Mouse (Mus musculus) C2C12 (cell line): ENCODE data around the gene Mrpl46.

Source experiments
- CTCF ChIP-seq: IDR thresholded peaks from one replicate; pipeline ENCODE4 v1.5.1; 2011; ENCODE audit not compliant: control insufficient read depth, insufficient read depth, insufficient read length
- MAX ChIP-seq: IDR thresholded peaks from one replicate; pipeline ENCODE4 v1.6.1; 2011; ENCODE audit warnings: mild to moderate bottlenecking, control low read depth
- MYOG ChIP-seq: IDR thresholded peaks from one replicate; pipeline ENCODE4 v1.6.1; 2011; ENCODE audit not compliant: control insufficient read depth, insufficient read length; ENCODE audit errors: extremely low read depth
- USF1 ChIP-seq: IDR thresholded peaks from one replicate; pipeline ENCODE4 v1.6.1; 2011; ENCODE audit warnings: low read depth, mild to moderate bottlenecking, control low read depth, moderate library complexity

GRCm38 (mm10) chr7:78799730-78800496 lies 16.6 kb upstream of the Mrpl46 start:
- no peak for TF ChIP-seq CTCF
- TF ChIP-seq USF1: no peak
- TF ChIP-seq MAX: no peak
- TF ChIP-seq MYOG: no peak
